Mouse (Mus musculus) cerebellum, postnatal 4 days (tissue): Measurements from ENCODE around the gene Tpcn2.

Experiments used
- DNase-seq, 2 experiments: peaks; one replicate each; pipeline ENCODE4 v3.0.0; 2022; ENCODE audit warnings: low spot score in 2 of 2, mixed read lengths in 1 of 2

Gene Tpcn2

GRCm38 (mm10) chr7:145299562-145300320, 15.9 kb upstream of the Tpcn2 start:
- DNase-seq, result peak in 1 of 2 experiments; percentile 53

DNA sequence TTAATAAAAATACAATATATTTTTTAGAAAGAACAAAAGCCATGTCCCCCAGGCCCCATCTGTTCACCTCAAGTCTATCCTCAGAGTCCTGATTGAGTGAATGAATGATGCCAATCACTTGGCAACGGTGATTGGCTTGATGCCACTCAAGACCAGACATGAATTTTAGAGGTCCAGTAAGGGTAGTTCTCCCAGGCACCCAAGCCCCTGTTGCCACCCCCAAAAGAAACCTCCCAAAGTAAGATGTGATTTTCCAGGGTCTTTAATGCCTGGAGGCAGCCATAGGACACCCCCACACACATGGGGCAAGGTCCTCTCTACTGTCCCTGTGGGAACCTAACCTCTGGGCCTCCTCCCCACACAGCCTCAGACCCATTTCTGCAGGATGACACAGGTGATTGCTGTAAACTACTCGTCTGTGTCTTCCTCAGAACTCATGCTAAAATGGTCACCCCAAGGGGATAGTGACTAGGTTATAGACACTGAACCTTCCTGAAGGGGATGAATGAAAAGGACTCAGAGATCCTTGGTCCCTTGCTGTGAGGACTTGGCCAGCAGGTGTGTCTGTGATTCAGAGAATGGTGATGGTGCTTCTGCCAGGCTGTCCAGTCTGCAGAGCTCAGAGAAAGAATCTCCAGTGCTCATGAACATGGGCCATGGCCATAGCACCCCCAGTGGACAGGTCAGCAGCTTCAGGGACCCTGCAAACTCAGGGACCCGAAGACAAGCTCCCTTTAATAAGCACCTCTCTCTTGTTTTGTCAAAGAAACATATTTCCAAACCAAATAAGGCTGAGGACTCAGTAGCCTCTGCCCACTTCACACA, 15.1 kb upstream of the Tpcn2 start:
- DNase-seq, result no peak

GRCm38 (mm10) chr7:145293859-145294258, 10.0 kb upstream of the Tpcn2 start:
- DNase-seq, result no peak

DNA sequence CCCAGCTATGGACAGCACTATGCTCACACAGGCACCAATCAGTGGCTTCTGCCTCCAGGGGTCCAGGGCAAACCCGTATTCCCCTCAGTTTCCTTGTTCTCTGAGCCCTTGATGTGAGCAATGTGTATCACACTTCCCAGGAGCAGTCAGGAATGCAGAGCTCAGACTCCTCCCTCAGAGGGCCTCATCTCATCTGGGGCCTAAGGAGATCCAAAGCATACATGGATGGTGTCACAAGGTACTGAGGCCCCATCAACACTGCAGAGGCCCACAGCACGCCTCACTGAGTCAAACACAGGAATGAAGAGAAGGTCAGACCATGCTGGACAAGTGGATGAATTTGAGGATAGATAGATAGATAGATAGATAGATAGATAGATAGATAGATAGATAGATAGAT, 8.9 kb upstream of the Tpcn2 start:
- no peak for DNase-seq

DNA sequence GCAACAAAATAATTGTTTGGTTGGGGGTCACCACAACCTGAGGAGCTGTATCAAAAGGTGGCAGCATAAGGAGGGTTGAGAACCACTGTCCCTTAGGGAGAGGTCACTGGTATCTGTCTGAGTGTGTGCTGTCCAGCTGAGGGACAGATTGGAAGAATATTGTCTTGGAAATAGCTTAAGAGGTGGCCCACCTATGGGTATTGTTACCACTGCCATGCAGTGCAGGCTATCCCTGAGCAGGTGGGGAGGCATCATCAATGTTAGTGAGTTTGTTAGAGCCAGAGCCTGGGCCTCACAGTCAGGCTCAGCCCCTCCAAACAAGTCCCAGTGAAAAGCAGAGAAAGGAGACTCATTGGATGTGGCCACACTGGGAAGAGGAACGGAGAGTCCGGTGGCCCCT, 8.0 kb upstream of the Tpcn2 start:
- DNase-seq, result no peak

DNA sequence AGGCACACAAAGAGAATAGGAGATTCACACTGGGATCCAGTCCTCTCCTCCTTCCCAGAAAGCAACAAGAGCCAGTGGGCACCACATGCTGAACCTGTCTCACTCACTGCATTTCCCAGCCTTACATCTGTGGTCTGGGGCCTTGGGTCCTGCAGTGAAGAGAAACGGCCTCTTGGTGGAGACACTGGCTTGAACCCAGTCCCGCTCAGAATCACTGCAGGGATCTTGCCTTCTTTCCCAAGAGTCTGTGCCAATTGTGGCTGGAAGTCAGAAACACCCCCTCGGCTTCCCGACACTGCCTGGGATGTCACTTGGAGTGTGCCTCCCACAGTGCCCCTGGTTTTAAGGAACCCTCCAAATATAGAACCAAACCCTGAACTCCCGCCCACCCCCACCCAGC, 5.5 kb upstream of the Tpcn2 start:
- DNase-seq, result peak in 1 of 2 experiments; percentile 52

- DNase-seq, result no peak
Observed at GRCm38 (mm10) chr7:145287410-145287809, 3.6 kb upstream of the Tpcn2 start.

GRCm38 (mm10) chr7:145285476-145285875, 1.7 kb upstream of the Tpcn2 start:
- no peak for DNase-seq

GRCm38 (mm10) chr7:145284293-145284692, 482 bp upstream of the Tpcn2 start:
- no peak for DNase-seq

DNA sequence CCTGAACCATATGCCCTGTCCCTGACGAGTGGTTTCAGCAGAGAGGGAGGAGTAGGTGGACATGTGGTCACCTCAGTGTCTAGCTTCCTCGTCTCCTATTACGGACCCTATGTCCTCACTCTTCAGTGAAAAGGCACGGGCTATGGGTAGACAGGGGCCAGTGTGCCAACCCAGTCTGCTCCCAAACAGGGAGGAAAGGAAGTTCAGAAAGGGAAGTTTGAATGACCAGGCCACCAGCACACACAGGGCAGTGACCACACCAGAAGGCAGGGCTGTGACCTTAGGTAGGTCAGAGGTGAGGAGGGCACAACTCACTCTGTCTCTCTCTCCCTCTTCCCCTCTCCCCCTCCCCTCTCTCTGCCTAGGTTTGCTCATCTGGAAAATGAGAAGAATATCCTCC, 770 bp downstream of the Tpcn2 start:
- no peak for DNase-seq

DNA sequence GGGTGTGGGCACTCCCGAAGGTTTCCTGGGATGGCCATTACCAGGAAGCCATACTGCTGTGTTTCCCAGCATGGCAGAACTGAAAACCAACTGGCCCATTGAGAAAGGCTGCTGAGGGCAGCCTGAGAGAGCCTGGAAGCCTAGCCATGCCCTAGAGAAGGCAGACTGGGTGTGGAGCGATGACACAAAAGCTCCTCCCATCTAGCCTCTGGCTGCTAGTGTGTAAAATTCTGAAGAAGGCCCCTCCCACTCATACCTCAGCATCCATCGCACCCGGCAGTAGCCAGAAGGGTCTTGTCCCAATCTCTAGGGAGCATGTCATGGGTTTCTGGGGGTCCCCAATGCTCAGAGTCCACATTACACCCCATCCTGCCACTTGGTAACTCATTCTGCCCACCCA, 2.4 kb downstream of the Tpcn2 start:
- DNase-seq, result no peak

- DNase-seq, result no peak
Observed at GRCm38 (mm10) chr7:145275488-145275887, 8.3 kb downstream of the Tpcn2 start.

- DNase-seq, result no peak
Observed at GRCm38 (mm10) chr7:145270955-145271354, 12.9 kb downstream of the Tpcn2 start.

- no peak for DNase-seq
Observed at GRCm38 (mm10) chr7:145268890-145269289, 14.9 kb downstream of the Tpcn2 start.

DNA sequence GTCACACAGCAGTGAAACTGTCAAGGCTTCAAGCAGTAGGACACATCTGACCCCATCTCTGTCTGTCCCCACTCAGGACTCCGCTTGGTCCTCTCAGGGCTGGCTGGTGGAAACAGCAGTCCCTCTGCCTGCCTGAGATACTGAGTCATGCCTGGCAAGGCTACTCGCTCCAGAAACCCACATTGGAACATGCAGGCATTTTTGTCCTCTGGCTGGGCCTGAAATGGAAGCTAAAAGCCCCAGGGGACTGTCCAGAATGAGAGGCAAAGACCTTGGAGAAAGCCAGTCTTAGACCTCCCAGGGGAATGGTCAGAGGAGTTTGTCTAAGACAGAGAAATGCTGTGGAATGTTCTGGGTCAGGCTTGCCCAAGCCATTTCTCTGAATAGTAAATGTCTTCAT, 17.8 kb downstream of the Tpcn2 start:
- DNase-seq, result no peak

- no peak for DNase-seq
Observed at GRCm38 (mm10) chr7:145264202-145264601, 19.6 kb downstream of the Tpcn2 start.

DNA sequence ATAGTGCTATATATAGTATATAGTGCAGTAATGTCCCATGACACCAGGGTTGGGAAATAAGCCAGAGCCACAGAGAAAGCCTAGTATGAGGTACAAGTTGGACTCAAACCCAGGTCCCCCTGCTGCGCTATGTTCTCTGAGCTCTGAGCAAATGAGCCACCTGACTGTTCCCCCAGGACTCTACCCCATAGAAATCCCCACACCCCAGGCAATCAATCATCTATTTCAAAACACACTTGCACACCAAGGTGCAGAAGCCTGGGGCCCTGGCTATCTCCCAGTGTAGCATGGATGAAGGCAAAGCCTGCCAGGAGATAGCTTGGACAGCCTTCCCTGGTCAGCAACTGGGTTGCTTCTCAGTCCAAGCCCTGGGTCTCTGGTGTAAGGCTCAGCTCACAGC, 27.7 kb downstream of the Tpcn2 start:
- DNase-seq, result no peak

- DNase-seq, result no peak
Observed at GRCm38 (mm10) chr7:145253986-145254630, 29.7 kb downstream of the Tpcn2 start.

DNA sequence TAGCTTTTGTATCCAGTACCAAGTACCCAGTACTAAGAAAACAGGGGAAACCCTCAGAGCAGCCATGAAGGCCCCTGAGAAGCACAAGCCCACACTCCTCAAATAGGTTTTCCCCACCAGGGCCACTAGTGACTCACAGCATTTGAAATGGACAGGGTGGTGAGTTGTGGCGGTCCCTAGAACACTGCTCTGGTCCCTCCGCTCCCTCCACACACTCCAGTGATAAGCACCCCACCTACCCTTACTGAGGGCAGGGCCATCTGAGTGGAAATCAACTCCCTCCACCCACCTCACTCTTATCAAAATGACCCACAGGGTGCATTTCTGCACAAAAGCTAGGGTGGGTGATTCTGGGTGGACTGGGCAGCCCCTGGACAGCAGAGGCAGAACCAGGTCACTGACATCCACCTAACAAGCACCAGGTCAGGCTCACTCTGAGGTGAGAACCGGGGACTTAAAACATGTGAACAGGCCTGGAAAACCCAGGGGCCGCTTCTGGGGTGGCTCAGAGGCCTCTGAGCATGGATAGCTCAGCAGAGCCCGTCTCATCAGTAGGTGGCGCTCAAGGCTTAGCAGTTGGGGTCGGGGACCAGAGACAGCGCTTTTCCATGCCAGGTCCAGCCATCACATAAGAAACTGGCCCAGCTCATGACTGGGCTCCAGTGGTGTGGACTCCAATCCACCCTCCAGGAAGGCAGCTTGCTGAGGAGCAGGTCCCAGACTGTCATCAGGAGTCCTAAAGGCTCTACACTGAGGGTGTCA, 30.9 kb downstream of the Tpcn2 start:
- DNase-seq, result peak; percentile 84 to 89

DNA sequence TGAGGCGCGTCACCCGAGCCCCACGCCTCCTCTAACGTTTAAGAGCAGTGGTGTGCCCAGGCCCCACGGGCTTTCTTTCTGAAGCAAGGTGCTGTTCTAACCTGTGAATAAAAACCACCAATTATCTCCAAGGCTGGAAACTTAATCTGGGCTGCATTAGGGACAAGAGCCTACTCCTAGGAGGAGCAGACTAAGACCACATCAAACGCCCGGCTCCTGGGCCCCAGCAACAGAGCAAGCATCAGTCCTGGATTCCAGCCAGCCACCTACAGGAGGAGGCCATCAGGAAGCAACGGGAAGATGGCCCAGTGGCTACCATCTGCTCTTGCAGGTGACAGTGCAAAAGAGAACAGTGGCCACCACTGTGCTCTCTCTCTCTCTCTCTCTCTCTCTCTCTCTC, 33.6 kb downstream of the Tpcn2 start:
- DNase-seq, result peak in 1 of 2 experiments; percentile 24

DNA sequence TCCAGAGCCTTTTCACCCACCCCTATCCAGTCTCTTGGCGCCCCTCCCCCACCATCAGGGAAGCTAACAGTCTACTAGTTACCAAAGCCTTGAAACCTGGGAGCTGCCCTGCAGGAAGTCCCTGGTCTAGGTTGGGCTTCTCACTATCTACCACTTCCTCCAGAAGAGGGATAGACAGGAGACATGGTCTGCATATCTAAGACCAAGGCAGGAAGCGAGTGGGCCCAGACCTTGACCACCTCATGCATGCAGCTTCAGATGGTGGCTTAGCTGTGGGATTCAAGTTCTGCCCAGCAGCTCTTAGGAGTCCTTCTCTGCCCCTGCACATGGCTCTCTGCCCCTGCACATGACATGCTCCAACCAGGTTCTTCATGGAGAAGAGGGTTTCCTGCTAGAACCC, 34.9 kb downstream of the Tpcn2 start:
- DNase-seq, result no peak
